Mouse (Mus musculus) erythroblast, embryonic 14.5 days (primary cell): ENCODE results near the gene Acsl5.

Source experiments
- GATA1 ChIP-seq: IDR thresholded peaks from 2 replicates; pipeline ENCODE4 v1.6.1; 2012; ENCODE audit warnings: low read length, inconsistent platforms, mixed read lengths
- TAL1 ChIP-seq: IDR thresholded peaks from 3 replicates; pipeline ENCODE4 v1.6.1; 2012; ENCODE audit warnings: low read length, inconsistent platforms, mixed read lengths

DNA sequence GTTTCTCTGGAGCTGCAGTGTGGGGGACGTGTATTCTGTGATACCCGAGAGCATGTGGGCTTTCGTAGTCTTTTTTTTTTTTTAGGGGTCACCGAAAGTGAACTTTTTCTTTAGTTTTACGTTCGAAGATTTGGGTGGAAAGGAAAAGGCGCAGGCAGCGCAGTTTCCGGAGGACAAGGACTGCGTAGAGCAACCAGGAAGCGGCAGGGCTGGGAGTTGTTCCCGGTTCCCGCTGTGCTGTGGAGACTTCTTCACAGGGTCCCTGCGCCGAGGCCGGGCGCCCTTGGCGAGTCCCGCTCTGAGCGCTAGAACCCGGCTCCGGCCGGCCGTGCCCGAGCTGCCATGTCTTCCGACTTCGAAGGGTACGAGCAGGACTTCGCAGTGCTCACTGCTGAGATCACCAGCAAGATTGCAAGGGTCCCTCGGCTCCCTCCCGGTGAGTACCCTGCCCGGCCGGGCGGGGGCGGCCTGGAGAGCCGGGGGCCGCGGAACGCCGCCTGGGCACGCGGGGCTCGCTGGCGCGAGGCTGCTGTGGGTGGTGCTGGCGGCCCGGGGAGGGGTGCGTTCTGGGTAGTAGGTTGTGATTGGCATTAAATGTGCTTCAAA lies 64.5 kb downstream of the Acsl5 start, which contains the start of gene Vti1a:
- TF ChIP-seq GATA1 (peak; percentile 22; the same call in 1 of the 2 replicates), TAL1 (no peak)
